Mouse (Mus musculus) thymus, postnatal 14 days (tissue): Measurements from ENCODE around the gene Kctd10.

Source experiments
- DNase-seq: peaks from one replicate; pipeline ENCODE4 v3.0.0; 2021

Kctd10 gene

DNA sequence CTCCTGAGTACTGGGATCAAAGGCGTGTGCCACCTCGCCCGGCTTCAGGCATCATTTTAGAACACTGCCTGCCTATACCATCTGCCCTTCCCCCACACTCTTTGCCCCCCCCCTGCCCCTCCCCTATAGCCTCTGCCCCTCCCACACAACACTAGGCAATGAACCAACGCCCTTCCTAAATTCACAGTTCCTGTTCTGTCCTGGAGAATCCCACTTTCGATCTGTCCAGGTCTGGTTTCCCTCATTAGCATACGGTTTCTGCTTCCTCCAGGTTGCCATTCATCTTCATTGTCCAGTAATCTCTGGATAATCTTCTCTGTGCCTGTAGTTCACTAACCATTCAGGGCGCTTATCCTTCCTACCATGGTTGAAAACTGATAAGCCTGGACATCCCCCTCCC lies 36.7 kb downstream of the Kctd10 start:
- DNase-seq: no peak

DNA sequence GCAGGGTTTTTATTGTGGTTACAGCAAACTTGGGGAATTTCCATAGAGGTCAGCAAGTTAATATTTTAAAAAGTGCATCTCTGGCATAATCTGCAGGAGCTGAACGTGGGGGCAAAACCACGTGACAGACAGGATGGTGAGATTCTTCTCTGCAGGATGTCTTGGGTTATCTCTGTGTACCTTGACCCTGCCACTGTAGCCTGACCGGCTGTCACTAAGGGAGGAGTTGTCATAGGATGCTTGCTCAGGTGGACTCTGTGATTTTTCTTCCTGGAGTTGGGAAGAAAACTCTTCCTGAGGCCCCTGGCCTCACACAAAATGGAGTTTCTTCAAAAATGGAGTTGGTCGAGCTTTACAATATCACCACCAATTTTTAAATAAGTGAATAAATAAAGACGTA lies 37.3 kb downstream of the Kctd10 start:
- DNase-seq: no peak

DNA sequence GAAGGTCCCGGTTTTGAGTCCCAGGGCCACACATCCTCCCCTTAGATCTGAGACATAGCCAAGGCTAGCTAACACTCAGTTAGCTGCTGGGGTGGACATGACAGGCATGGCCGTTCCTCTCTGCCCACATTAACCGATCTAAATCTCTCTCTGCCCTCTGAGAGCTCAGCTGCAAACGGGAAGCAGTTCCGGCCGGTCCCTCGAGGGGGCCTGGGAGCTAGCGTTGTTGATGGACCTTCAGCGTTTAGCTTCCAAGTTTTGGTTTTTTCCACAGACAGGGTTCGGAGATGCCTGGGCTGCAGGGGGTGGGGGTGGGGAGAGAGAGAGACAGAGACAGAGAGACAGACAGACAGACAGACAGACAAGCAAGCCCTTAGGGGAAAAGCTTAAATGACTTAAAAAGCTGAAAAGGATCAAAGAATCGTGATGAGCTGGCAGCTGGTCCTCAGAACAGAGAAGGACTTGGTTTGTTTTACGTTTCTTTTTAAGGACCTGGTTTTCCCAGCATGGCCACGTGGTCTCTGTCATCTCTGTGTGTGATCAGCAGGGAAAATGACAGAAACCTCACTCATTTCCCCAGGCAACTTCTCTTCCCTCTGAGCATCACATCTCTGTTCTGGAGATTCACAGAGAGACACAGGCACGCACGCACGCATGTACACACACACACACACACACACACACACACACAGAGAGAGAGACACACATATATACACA lies 56.4 kb downstream of the Kctd10 start:
- peak; percentile 60 for DNase-seq

DNA sequence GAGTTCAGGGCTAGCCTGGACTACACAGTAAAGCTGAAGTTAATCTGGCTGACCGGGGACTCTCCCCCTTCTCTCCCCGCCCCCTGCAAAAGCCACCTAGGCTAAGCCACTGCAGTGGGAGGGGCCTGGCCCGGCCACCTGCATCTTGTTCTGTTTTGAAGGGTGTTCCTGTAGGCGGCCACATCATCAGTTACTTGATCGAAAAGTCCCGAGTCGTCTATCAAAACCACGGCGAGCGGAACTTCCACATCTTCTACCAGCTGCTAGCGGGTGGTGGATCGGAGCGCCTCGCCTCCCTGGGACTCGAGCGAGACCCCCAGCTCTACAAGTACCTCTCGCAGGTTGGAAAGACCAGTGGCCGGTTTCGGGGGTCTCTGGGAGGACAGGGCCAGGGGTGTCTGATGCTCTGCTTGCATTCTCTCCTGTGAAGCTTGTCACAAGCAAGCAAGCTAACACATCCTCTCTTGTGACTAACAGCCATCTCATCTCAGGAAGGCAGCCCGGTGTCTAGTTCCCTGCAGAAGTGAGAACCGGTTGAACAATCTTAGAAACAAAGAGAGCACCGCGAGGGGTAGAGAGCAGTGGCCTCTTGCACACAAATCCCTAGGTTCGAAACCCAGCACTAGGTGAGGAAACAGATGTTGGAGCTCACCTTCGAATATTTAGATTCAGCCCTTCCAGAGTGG lies 57.1 kb downstream of the Kctd10 start:
- peak; percentile 66 for DNase-seq
